Mouse (Mus musculus) neural tube, embryonic 15.5 days (tissue): ENCODE measurements at regions not wholly inside any gene's neighbourhood (a gene's known extent, or its start where the extent isn't known, plus 50 kb on each side); places are given as distances from the start of the nearest gene placed in this dataset.

Source experiments
- ATAC-seq: fragments of 200-750 bp; cut with Nextera tagmentation; 2 replicates; pipeline ENCODE4 v1.8.0; 2017; ENCODE audit warnings: mild to moderate bottlenecking, moderate TSS enrichment, moderate library complexity; ENCODE audit not compliant: low FRiP score
- H3K27ac ChIP-seq: fragments of 300-500 bp; sonication (generic); replicated peaks from 2 replicates; pipeline ENCODE4 v1.5.1; 2015; ENCODE audit warnings: mild to moderate bottlenecking, inconsistent platforms
- H3K27me3 ChIP-seq: fragments of 300-500 bp; sonication (generic); replicated peaks from 2 replicates; pipeline ENCODE4 v1.6.1; 2015; ENCODE audit warnings: inconsistent platforms
- H3K36me3 ChIP-seq: fragments of 300-500 bp; sonication (generic); 2 replicates; pipeline ENCODE4 v1.6.1; 2015; ENCODE audit warnings: inconsistent platforms
- H3K4me1 ChIP-seq: fragments of 300-500 bp; sonication (generic); 2 replicates; pipeline ENCODE4 v1.6.1; 2015; ENCODE audit warnings: inconsistent platforms
- H3K4me2 ChIP-seq: fragments of 300-500 bp; sonication (generic); 2 replicates; pipeline ENCODE4 v1.6.1; 2015; ENCODE audit warnings: inconsistent platforms, mild to moderate bottlenecking, moderate library complexity
- H3K4me3 ChIP-seq: fragments of 300-500 bp; sonication (generic); replicated peaks from 2 replicates; pipeline ENCODE4 v1.5.1; 2015; ENCODE audit warnings: mild to moderate bottlenecking, inconsistent platforms
- H3K9ac ChIP-seq: fragments of 300-500 bp; sonication (generic); replicated peaks from 2 replicates; pipeline ENCODE4 v1.6.1; 2015; ENCODE audit warnings: mild to moderate bottlenecking, inconsistent platforms
- H3K9me3 ChIP-seq: fragments of 300-500 bp; sonication (generic); replicated peaks from 2 replicates; pipeline ENCODE4 v1.6.1; 2016; ENCODE audit warnings: inconsistent platforms
- WGBS: fragments of 180-500 bp; shearing (Covaris S2); methylation state at CpG from one replicate; pipeline ENCODE4 v1.1.7; 2015; ENCODE audit warnings: mixed read lengths; 5-methylcytosine and 5-hydroxymethylcytosine counted together

- ATAC-seq = peak; percentile 63; the same call in 1 of the 2 replicates
- H3K36me3 ChIP-seq = peaks cover 32% of the 10 kb centered on the region
- H3K4me2 ChIP-seq = no peak overlapping the region
- peaks cover 30% of the 10 kb centered on the region for H3K9me3 ChIP-seq
- 54% methylated on average over 5 of the region's 5 CpGs for WGBS
- H3K4me1 ChIP-seq = no peaks in the 10 kb centered on the region
- H3K9ac ChIP-seq = no peak overlapping the region
- H3K27me3 ChIP-seq = no peaks in the 10 kb centered on the region
- no peak overlapping the region for H3K4me3 ChIP-seq
- no peak overlapping the region for H3K27ac ChIP-seq
These were observed 71.7 kb downstream of the Zfp945 start for GRCm38 (mm10) chr17:22795213-22795612.

GRCm38 (mm10) chr17:22784481-22784880 is 82.5 kb downstream of the Zfp945 start:
- no peak overlapping the region for H3K4me3 ChIP-seq
- peaks cover 45% of the 10 kb centered on the region for H3K36me3 ChIP-seq
- H3K9ac ChIP-seq = no peak overlapping the region
- no peak overlapping the region for H3K4me2 ChIP-seq
- H3K27ac ChIP-seq = no peak overlapping the region
- ATAC-seq = no peak
- peaks cover 27% of the 10 kb centered on the region for H3K9me3 ChIP-seq
- WGBS = 95% methylated on average over 2 of the region's 2 CpGs
- H3K27me3 ChIP-seq = no peaks in the 10 kb centered on the region
- H3K4me1 ChIP-seq = no peaks in the 10 kb centered on the region

GRCm38 (mm10) chr17:22745736-22746135 is 121.2 kb downstream of the Zfp945 start:
- H3K4me2 ChIP-seq = no peak overlapping the region
- H3K9ac ChIP-seq = no peak overlapping the region
- H3K4me3 ChIP-seq = no peak overlapping the region
- ATAC-seq = no peak
- 56% methylated on average over 7 of the region's 7 CpGs for WGBS
- no peaks in the 10 kb centered on the region for H3K36me3 ChIP-seq
- H3K9me3 ChIP-seq = no peaks in the 10 kb centered on the region
- H3K4me1 ChIP-seq = no peaks in the 10 kb centered on the region
- no peak overlapping the region for H3K27ac ChIP-seq
- no peaks in the 10 kb centered on the region for H3K27me3 ChIP-seq

- Histone ChIP-seq H3K9ac (peak overlapping the region; percentile 64), H3K36me3 (peaks cover 20% of the 10 kb centered on the region), H3K27me3 (no peaks in the 10 kb centered on the region), H3K4me3 (peak overlapping the region; percentile 60), H3K4me2 (peak overlapping the region; percentile 58), H3K9me3 (peaks cover 10% of the 10 kb centered on the region; the same call in 1 of the 2 replicates), H3K27ac (peak overlapping the region; percentile 90), H3K4me1 (peaks cover 6% of the 10 kb centered on the region)
- under 1% methylated on average over 25 of the region's 25 CpGs for WGBS
- peak; percentile 94 for ATAC-seq
These were observed 127.3 kb downstream of the Zfp945 start for GRCm38 (mm10) chr17:22739581-22740178.

- ATAC-seq = peak; percentile 58
- Histone ChIP-seq H3K27me3 (no peaks in the 10 kb centered on the region), H3K27ac (peak overlapping the region; percentile 90), H3K4me2 (peak overlapping the region; percentile 58), H3K9ac (peak overlapping the region; percentile 64), H3K4me1 (peaks cover 6% of the 10 kb centered on the region), H3K9me3 (peaks cover 12% of the 10 kb centered on the region; the same call in 1 of the 2 replicates), H3K4me3 (peak overlapping the region; percentile 60), H3K36me3 (peaks cover 24% of the 10 kb centered on the region)
- 12% methylated on average over 12 of the region's 12 CpGs for WGBS
These were observed 127.8 kb downstream of the Zfp945 start for GRCm38 (mm10) chr17:22739173-22739572.

- Histone ChIP-seq H3K9ac (no peak overlapping the region), H3K36me3 (peaks cover 34% of the 10 kb centered on the region)
These were observed 130.6 kb downstream of the Zfp945 start for GRCm38 (mm10) chr17:22736360-22736759.

More at GRCm38 (mm10) chr17:22736360-22736759, 130.6 kb downstream of the Zfp945 start:
- WGBS = 95% methylated on average over 4 of the region's 4 CpGs
- Histone ChIP-seq H3K27ac (no peak overlapping the region), H3K4me3 (no peak overlapping the region), H3K27me3 (no peaks in the 10 kb centered on the region), H3K4me2 (no peak overlapping the region), H3K4me1 (peaks cover 6% of the 10 kb centered on the region), H3K9me3 (peaks cover 25% of the 10 kb centered on the region)
- ATAC-seq = no peak
